Mouse (Mus musculus) liver, embryonic 14.5 days (tissue): Measurements from ENCODE around the gene Bmf. TPM values are rescaled to one million over a fixed set of nuclear protein-coding genes. Genes with fewer than 3 reads are reported as not detected.

Experiments
- ATAC-seq: fragments of 200-750 bp; cut with Nextera tagmentation; 2 replicates; pipeline ENCODE4 v1.8.0; 2017; ENCODE audit warnings: moderate number of reproducible peaks, mild to moderate bottlenecking, moderate library complexity; ENCODE audit not compliant: insufficient read depth
- DNase-seq, 3 experiments: peaks; one replicate each; pipeline ENCODE4 v3.0.0-alpha.2; 2012 to 2013; ENCODE audit warnings: low read depth in 3 of 3, low spot score in 3 of 3
- H3K27ac ChIP-seq: fragments of 300-500 bp; sonication (generic); 2 replicates; pipeline ENCODE4 v1.5.1; 2014; ENCODE audit warnings: moderate library complexity, mild to moderate bottlenecking, control low read depth, inconsistent platforms
- H3K27me3 ChIP-seq: fragments of 300-500 bp; sonication (generic); 2 replicates; pipeline ENCODE4 v1.6.1; 2014; ENCODE audit warnings: mild to moderate bottlenecking, low read length, moderate library complexity; ENCODE audit not compliant: control insufficient read depth, insufficient read depth
- H3K36me3 ChIP-seq: fragments of 300-500 bp; sonication (generic); replicated peaks from 2 replicates; pipeline ENCODE4 v1.6.1; 2014; ENCODE audit warnings: low read depth; ENCODE audit not compliant: control insufficient read depth, insufficient read depth
- H3K4me1 ChIP-seq, 2 experiments: fragments of 200-500 bp in 1 of 2; fragments of 300-500 bp in 1 of 2; sonication (generic) in 1 of 2; replicated peaks; 2 replicates each; pipeline ENCODE4 v1.6.1; 2012 to 2014; ENCODE audit warnings: antibody characterized with exemption in 1 of 2, inconsistent platforms in 1 of 2, low read length in 1 of 2; ENCODE audit not compliant: control insufficient read depth in 2 of 2, insufficient read depth in 2 of 2
- H3K4me2 ChIP-seq: fragments of 300-500 bp; sonication (generic); 2 replicates; pipeline ENCODE4 v1.6.1; 2014; ENCODE audit warnings: low read depth, mild to moderate bottlenecking, control low read depth, moderate library complexity
- H3K4me3 ChIP-seq, 2 experiments: fragments of 200-500 bp in 1 of 2; fragments of 300-500 bp in 1 of 2; sonication (generic) in 1 of 2; 2 replicates each; pipeline ENCODE4 v1.5.1; 2012 to 2014; ENCODE audit warnings: low read depth in 2 of 2, low read length in 2 of 2, mild to moderate bottlenecking in 2 of 2, control low read depth in 1 of 2, inconsistent platforms in 1 of 2, moderate library complexity in 1 of 2; ENCODE audit not compliant: insufficient read depth in 1 of 2
- H3K9ac ChIP-seq: fragments of 300-500 bp; sonication (generic); replicated peaks from 2 replicates; pipeline ENCODE4 v1.6.1; 2014; ENCODE audit warnings: mild to moderate bottlenecking, control low read depth, moderate library complexity
- H3K9me3 ChIP-seq: fragments of 300-500 bp; sonication (generic); 2 replicates; pipeline ENCODE4 v1.6.1; 2016; ENCODE audit warnings: low read length, mixed read lengths; ENCODE audit not compliant: control insufficient read depth
- CTCF ChIP-seq: IDR thresholded peaks from 2 replicates; pipeline ENCODE4 v1.5.1; 2016; ENCODE audit warnings: antibody characterized with exemption, low read depth, control low read depth
- EP300 ChIP-seq: IDR thresholded peaks from 2 replicates; pipeline ENCODE4 v1.6.1; 2016; ENCODE audit warnings: antibody characterized with exemption, low read depth
- WGBS: fragments of 180-500 bp; shearing (Covaris S2); extraction: QIAGEN DNeasy Blood & Tissue Kit; methylation state at CpG from one replicate; pipeline ENCODE4 v1.1.7; 2014; ENCODE audit not compliant: insufficient replicate concordance; 5-methylcytosine and 5-hydroxymethylcytosine counted together
- polyA plus RNA-seq, 2 experiments: library from polyadenylated mRNA; depleted of rRNA in 1 of 2; stranded (reverse) in 1 of 2; unstranded in 1 of 2; fragments of >200 nt; fragmentation: Nextera tagmentation in 1 of 2; extraction: Ambion mirVana in 1 of 2; gene quantifications; 2 replicates each; pipeline versions ENCODE4 v1.2.1 to v1.2.3; 2012 to 2014

Bmf gene
- polyA plus RNA-seq, 2 experiments: 0.70 to 0.87 TPM

DNA sequence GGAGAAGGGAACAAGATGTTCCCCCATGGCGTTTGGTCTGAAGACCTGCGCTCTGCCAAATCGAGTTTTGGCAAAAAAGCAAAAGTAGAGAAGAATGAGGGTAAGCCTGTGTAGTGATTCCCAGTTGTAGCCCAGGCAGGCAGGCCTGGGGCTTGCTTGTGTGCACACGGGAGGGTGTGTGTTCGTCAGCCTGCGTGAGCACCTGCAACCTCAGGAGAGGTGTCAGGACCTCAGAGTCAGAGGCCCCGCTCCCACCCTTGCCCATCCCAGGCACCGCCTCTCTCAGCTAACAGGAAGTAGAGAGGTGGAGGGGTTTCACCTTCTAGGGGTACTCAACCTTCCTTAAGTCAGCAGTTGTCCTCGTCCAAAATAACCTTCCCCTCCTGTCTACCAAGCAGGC, 54.5 kb downstream of the Bmf start:
- Histone ChIP-seq H3K4me2 (no peak overlapping the region), H3K27ac (no peak overlapping the region), H3K4me3 (no peak overlapping the region), H3K9ac (no peak overlapping the region), H3K27me3 (no peaks in the 10 kb centered on the region), H3K36me3 (no peaks in the 10 kb centered on the region), H3K9me3 (no peaks in the 10 kb centered on the region), H3K4me1 (peaks cover 0 to 12% of the 10 kb centered on the region in 2 experiments; a peak in 3 of 4 replicates)
- 62% methylated on average over 9 of the region's 9 CpGs for WGBS
- DNase-seq (no peak), ATAC-seq (no peak)
- TF ChIP-seq CTCF: no peak
- TF ChIP-seq EP300: no peak

DNA sequence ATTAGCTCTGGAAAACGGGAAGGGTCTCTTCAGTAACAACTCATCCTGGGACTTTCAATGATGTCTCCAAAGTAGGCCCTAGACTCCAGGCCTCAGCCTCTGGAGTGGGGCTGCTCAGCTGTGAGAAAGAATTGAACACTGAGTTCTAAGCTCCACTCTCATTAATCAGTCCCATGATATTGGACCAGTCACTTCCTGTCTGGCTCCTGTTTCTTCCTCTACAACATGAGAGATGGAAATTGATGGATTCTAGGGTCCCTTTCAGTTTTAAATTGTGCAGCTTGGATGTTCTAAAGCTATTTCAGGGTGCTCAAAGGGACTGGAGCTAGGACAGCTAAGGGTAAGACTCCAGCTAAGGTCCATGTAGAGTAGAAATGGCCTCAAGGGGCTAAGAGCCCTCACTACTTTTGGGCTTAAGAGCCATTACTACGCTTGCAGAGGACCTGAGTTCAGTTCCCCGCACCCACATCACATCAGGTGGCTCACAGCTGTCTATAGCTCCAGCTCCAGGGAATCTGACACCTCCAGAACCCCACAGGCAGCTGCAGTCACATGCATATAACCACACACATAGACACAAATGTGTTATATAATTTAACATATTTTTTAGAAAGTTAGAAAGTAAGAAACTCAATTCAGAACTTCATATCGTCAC, 57.6 kb downstream of the Bmf start:
- Histone ChIP-seq H3K9me3 (no peaks in the 10 kb centered on the region), H3K27ac (no peak overlapping the region), H3K4me1 (peaks cover 0 to 18% of the 10 kb centered on the region in 2 experiments; a peak in 3 of 4 replicates), H3K27me3 (no peaks in the 10 kb centered on the region), H3K4me3 (no peak overlapping the region), H3K9ac (no peak overlapping the region), H3K4me2 (no peak overlapping the region), H3K36me3 (no peaks in the 10 kb centered on the region)
- TF ChIP-seq CTCF (no peak), EP300 (no peak)
- WGBS: 54% methylated on average over 4 of the region's 4 CpGs
- no peak for DNase-seq
- no peak for ATAC-seq

DNA sequence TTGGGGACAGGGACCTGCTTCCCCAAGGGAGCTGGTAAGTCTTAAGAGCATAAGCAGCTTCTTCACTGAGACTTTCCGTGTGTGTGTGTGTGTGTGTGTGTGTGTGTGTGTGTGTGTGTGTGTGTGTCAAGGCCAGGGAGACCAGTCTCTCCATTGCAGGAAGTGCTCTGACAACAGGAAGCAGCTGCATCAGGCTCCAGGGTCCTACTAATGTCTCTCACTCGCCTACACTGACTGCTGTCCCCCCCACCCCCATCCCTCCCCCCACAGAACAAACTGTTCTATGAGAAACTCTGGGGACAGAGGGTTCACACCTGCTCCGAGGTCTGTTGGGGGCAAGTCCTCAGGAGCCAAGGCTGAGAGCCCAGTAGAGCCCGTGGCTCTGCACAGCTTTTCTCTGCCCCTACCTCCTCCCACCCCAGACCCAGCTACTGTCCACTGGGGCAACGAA, 58.2 kb downstream of the Bmf start:
- Histone ChIP-seq H3K4me1 (peaks cover 0 to 18% of the 10 kb centered on the region in 2 experiments; a peak in 3 of 4 replicates), H3K9me3 (no peaks in the 10 kb centered on the region), H3K27me3 (no peaks in the 10 kb centered on the region), H3K36me3 (no peaks in the 10 kb centered on the region), H3K4me3 (no peak overlapping the region), H3K4me2 (no peak overlapping the region), H3K27ac (no peak overlapping the region), H3K9ac (no peak overlapping the region)
- no peak for DNase-seq
- WGBS: 9% methylated on average over 5 of the region's 5 CpGs
- ATAC-seq: peak; percentile 27; the same call in 1 of the 2 replicates
- TF ChIP-seq EP300: no peak
- TF ChIP-seq CTCF: no peak

DNA sequence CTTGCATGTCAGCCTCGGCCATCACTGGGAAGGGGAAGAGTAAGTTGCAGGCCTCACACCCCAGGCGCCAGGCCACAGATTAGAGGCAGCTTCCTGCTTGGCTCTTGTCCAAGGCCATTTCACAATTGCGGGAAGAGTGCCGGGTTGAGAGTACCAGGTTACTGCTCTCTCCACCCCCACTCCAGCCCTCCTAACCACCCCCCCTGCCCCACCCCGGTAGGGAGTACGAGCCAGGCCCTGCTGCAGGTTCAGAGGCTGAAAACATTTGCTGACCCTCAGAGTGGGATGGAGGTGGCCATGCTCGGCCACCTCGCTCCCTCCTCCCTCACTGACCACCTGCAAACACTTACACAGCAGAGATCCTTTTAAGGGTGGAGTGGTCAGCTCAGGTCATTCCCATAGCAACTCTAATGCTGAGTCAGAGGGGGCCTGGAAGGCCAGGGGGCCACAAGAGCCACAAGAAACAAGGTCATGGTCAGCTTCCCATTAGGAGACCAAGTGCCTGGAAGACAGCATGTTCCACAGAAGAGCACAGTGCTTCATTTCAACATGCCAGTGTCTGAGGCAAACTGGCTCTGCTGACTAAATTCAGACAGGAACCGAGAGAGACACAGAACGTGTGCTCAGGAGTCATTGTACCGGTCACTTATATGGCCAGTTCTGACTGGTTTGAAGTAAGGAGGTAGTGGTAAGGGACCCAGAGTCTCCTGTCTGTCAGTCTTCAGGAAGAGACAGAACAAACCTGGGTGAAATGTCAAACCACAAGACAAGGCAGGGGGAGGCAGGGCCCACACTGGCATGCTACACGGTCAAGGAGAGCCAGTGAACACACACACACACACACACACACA, 59.0 kb downstream of the Bmf start:
- peak in 2 of 3 experiments; percentile 37 to 41 for DNase-seq
- H3K36me3 ChIP-seq: no peaks in the 10 kb centered on the region
- ATAC-seq: peak; percentile 59
- no peak overlapping the region for H3K27ac ChIP-seq
- H3K27me3 ChIP-seq: no peaks in the 10 kb centered on the region
- peaks cover 0 to 18% of the 10 kb centered on the region in 2 experiments; a peak in 3 of 4 replicates for H3K4me1 ChIP-seq
- no peak overlapping the region for H3K4me2 ChIP-seq
- no peak overlapping the region for H3K9ac ChIP-seq
- no peak overlapping the region for H3K4me3 ChIP-seq
- TF ChIP-seq EP300 (no peak), CTCF (no peak)
- 17% methylated on average over 12 of the region's 12 CpGs for WGBS
- H3K9me3 ChIP-seq: no peaks in the 10 kb centered on the region

GRCm38 (mm10) chr2:118487806-118488205, 61.7 kb downstream of the Bmf start:
- Histone ChIP-seq H3K4me2 (no peak overlapping the region), H3K9ac (no peak overlapping the region), H3K27ac (no peak overlapping the region), H3K4me1 (peaks cover 0 to 18% of the 10 kb centered on the region in 2 experiments; a peak in 3 of 4 replicates), H3K9me3 (no peaks in the 10 kb centered on the region), H3K4me3 (no peak overlapping the region), H3K27me3 (no peaks in the 10 kb centered on the region), H3K36me3 (no peaks in the 10 kb centered on the region)
- TF ChIP-seq EP300 (no peak), CTCF (peak; percentile 63)
- ATAC-seq (no peak), DNase-seq (no peak)
- 59% methylated on average over 3 of the region's 3 CpGs for WGBS
